Comparison of ENCODE assay signal across 17 mouse cellular contexts in genomic region chr11:117729798-117730489, GRCm38 (mm10). TPM values are rescaled to one million over a fixed set of nuclear protein-coding genes. Genes with fewer than 3 reads are reported as not detected.
DNase-seq lines count a peak whose midpoint lies in the region; ATAC-seq and TF ChIP-seq lines count a peak whose summit lies in the region.
"Had no signal": no experiment of that assay in that cellular context is flagged by ENCODE, and none has a peak within 500 bp of the region (broad histone marks: within the 10 kb centered on the region; RNA-seq: fewer than 3 reads in every experiment).

No protein-coding gene starts in this region.

- peak overlapping the region; percentile 49; the same call in 1 of the 2 replicates for H3K27ac ChIP-seq in heart, embryonic 16.5 days (ENCODE audit: low read length)
- no peak overlapping the region; the same call in 1 of the 2 replicates for H3K27ac ChIP-seq in limb, embryonic 14.5 days (replicated peaks; ENCODE audit: low read depth, low read length)
- no peak overlapping the region for H3K27ac ChIP-seq in stomach, postnatal 0 days (replicated peaks)
- H3K27ac ChIP-seq: hindbrain, embryonic 10.5 days; liver, embryonic 15.5 days; macrophage; midbrain, embryonic 15.5 days had no signal

- H3K36me3 ChIP-seq in heart, embryonic 16.5 days (ENCODE audit: control insufficient read depth, insufficient read depth): peaks cover 6% of the 10 kb centered on the region; the same call in 1 of the 2 replicates
- H3K36me3 ChIP-seq in limb, embryonic 14.5 days (ENCODE audit: control insufficient read depth, insufficient read depth, low read length): peaks cover 27% of the 10 kb centered on the region
- H3K36me3 ChIP-seq in stomach, postnatal 0 days (ENCODE audit: control insufficient read depth, insufficient read depth, low read length): peaks cover 3% of the 10 kb centered on the region; the same call in 1 of the 2 replicates

- H3K9ac ChIP-seq in heart, embryonic 16.5 days (ENCODE audit: low read length): no peak overlapping the region
- no peak overlapping the region for H3K9ac ChIP-seq in limb, embryonic 14.5 days (ENCODE audit: low read depth, low read length, severe bottlenecking)
- H3K9ac ChIP-seq in stomach, postnatal 0 days (ENCODE audit: low read length): no peak overlapping the region
- H3K9ac ChIP-seq: forebrain, embryonic 13.5 days; liver, embryonic 15.5 days; midbrain, embryonic 15.5 days had no signal

- ATAC-seq in heart, embryonic 16.5 days (replicated peaks; ENCODE audit: extremely low read depth, insufficient read depth, low FRiP score): no peak
- peak; percentile 21; the same call in 1 of the 2 replicates for ATAC-seq in limb, embryonic 14.5 days (ENCODE audit: low FRiP score, low read depth)
- ATAC-seq in stomach, postnatal 0 days (ENCODE audit: low FRiP score, low TSS enrichment): no peak
- ATAC-seq: forebrain, embryonic 13.5 days; intestine, postnatal 0 days; midbrain, embryonic 15.5 days; Patski had no signal

- WGBS in heart, embryonic 16.5 days: 65% methylated on average over 7 of the region's 7 CpGs
- 81% methylated on average over 7 of the region's 7 CpGs for WGBS in limb, embryonic 14.5 days
- 75% methylated on average over 7 of the region's 7 CpGs for WGBS in stomach, postnatal 0 days

- H3K4me2 ChIP-seq in heart, embryonic 16.5 days (ENCODE audit: low read depth, low read length): no peak overlapping the region
- no peak overlapping the region for H3K4me2 ChIP-seq in limb, embryonic 14.5 days (replicated peaks; ENCODE audit: low read depth, low read length, severe bottlenecking)
- no peak overlapping the region for H3K4me2 ChIP-seq in stomach, postnatal 0 days (replicated peaks; ENCODE audit: low read depth)
- H3K4me2 ChIP-seq: forebrain, embryonic 13.5 days; liver, embryonic 15.5 days; midbrain, embryonic 15.5 days had no signal

- H3K4me3 ChIP-seq in heart, embryonic 16.5 days (ENCODE audit: low read length): no peak overlapping the region
- H3K4me3 ChIP-seq in limb, embryonic 14.5 days (replicated peaks; ENCODE audit: low read length): no peak overlapping the region
- no peak overlapping the region for H3K4me3 ChIP-seq in stomach, postnatal 0 days (ENCODE audit: low read depth, low read length)
- H3K4me3 ChIP-seq: forebrain, embryonic 13.5 days; hindbrain, embryonic 10.5 days; liver, embryonic 15.5 days; midbrain, embryonic 15.5 days had no signal

- DNase-seq in heart, postnatal 4 days: no peak
- DNase-seq in kidney, adult 11 months: peak; percentile 79
- DNase-seq in kidney, adult 9 months: peak; percentile 84
- no peak for DNase-seq in limb, embryonic 14.5 days (ENCODE audit: low spot score)
- no peak for DNase-seq in stomach, postnatal 0 days (ENCODE audit: low spot score)
- no peak for DNase-seq in urinary bladder, adult 2 months (ENCODE audit: low spot score)
- DNase-seq: cerebellum, adult 18-20 months; thymus, postnatal 25 days had no signal

- TF ChIP-seq CTCF in stomach, postnatal 0 days (IDR thresholded peaks at IDR 0.05; ENCODE audit: low read depth): no peak

- no peaks in the 10 kb centered on the region for H3K27me3 ChIP-seq in heart, embryonic 16.5 days (ENCODE audit: control insufficient read depth, insufficient read depth, low read length)
- H3K27me3 ChIP-seq in limb, embryonic 14.5 days (ENCODE audit: control insufficient read depth, insufficient read depth, low read length): no peaks in the 10 kb centered on the region
- no peaks in the 10 kb centered on the region for H3K27me3 ChIP-seq in stomach, postnatal 0 days (ENCODE audit: control insufficient read depth, insufficient read depth, low read length)
- H3K27me3 ChIP-seq: CH12.LX; forebrain, embryonic 13.5 days; liver, embryonic 15.5 days; midbrain, embryonic 15.5 days; Patski had no signal

- peaks cover 29% of the 10 kb centered on the region for H3K4me1 ChIP-seq in heart, embryonic 16.5 days (ENCODE audit: control insufficient read depth, insufficient read depth, low read length)
- H3K4me1 ChIP-seq in limb, embryonic 14.5 days (ENCODE audit: control insufficient read depth, insufficient read depth, low read length): peaks cover 11% of the 10 kb centered on the region
- H3K4me1 ChIP-seq in stomach, postnatal 0 days (replicated peaks; ENCODE audit: control insufficient read depth, insufficient read depth): 0 out of 2 replicates have a peak, but pooled peaks cover 3% of the 10 kb centered on the region
- H3K4me1 ChIP-seq: forebrain, embryonic 13.5 days; hindbrain, embryonic 10.5 days; midbrain, embryonic 15.5 days had no signal

- H3K9me3 ChIP-seq in heart, embryonic 16.5 days (replicated peaks; ENCODE audit: control insufficient read depth, low read length): no peaks in the 10 kb centered on the region
- H3K9me3 ChIP-seq in limb, embryonic 14.5 days (ENCODE audit: control insufficient read depth, low read length): no peaks in the 10 kb centered on the region
- no peaks in the 10 kb centered on the region for H3K9me3 ChIP-seq in stomach, postnatal 0 days (ENCODE audit: control insufficient read depth, low read length)
- H3K9me3 ChIP-seq: forebrain, embryonic 13.5 days; hindbrain, embryonic 10.5 days; liver, embryonic 15.5 days; midbrain, embryonic 15.5 days had no signal

- no peak for TF ChIP-seq POLR2A in limb, embryonic 14.5 days (IDR thresholded peaks at IDR 0.05; ENCODE audit: borderline replicate concordance, extremely low read depth, insufficient read depth, insufficient read length)

- no peak for TF ChIP-seq EP300 in stomach, postnatal 0 days (optimal IDR thresholded peaks at IDR 0.05)

RNA-seq across cellular contexts. Expression of gene Tmc8, which starts 51.9 kb away (rescaled TPM):
- polyA plus RNA-seq in heart, embryonic 16.5 days (2015; fragmentation: Nextera tagmentation; extraction: Ambion mirVana): 4.1 and 6.0 TPM in 2 replicates
- 1 to 10 TPM; 3.1 to 3.3 TPM for total RNA-seq in heart, postnatal 4 days (2021)
- polyA plus RNA-seq in limb, embryonic 14.5 days (2012; rRNA removed): 3.1 and 4.6 TPM in 2 replicates
- polyA plus RNA-seq in limb, embryonic 14.5 days (2014; fragmentation: Nextera tagmentation; extraction: Ambion mirVana): 1.1 and 1.2 TPM in 2 replicates
- polyA plus RNA-seq in stomach, postnatal 0 days (2015; fragmentation: Nextera tagmentation; extraction: Ambion mirVana): 8.9 and 10.0 TPM in 2 replicates
- 3.1 and 3.4 TPM in 2 replicates for polyA plus RNA-seq in urinary bladder, adult 2 months (2012; rRNA removed)

RNA-seq across cellular contexts. Expression of gene Tmc6, which starts 52.1 kb away (rescaled TPM):
- 28.4 and 30.8 TPM in 2 replicates for polyA plus RNA-seq in heart, embryonic 16.5 days (2015; fragmentation: Nextera tagmentation; extraction: Ambion mirVana)
- total RNA-seq in heart, postnatal 4 days (2021): 10 to 100 TPM; 26.4 to 28.6 TPM
- polyA plus RNA-seq in limb, embryonic 14.5 days (2012; rRNA removed): 28.2 and 31.1 TPM in 2 replicates
- polyA plus RNA-seq in limb, embryonic 14.5 days (2014; fragmentation: Nextera tagmentation; extraction: Ambion mirVana): 19.0 and 24.5 TPM in 2 replicates
- 21.0 and 24.1 TPM in 2 replicates for polyA plus RNA-seq in stomach, postnatal 0 days (2015; fragmentation: Nextera tagmentation; extraction: Ambion mirVana)
- 48.2 and 55.4 TPM in 2 replicates for polyA plus RNA-seq in urinary bladder, adult 2 months (2012; rRNA removed)

Comparison
In these comparisons a context has a peak if more than half of its experiments do, and no peak if none do; other contexts are left out.
1. DNase-seq: peak in kidney, adult 11 months (single experiment) and kidney, adult 9 months (single experiment); none in heart, postnatal 4 days (single experiment), limb, embryonic 14.5 days (single experiment), stomach, postnatal 0 days (single experiment) and urinary bladder, adult 2 months (single experiment).